8 mouse cellular contexts compared by ENCODE assay signal in the genomic region with DNA sequence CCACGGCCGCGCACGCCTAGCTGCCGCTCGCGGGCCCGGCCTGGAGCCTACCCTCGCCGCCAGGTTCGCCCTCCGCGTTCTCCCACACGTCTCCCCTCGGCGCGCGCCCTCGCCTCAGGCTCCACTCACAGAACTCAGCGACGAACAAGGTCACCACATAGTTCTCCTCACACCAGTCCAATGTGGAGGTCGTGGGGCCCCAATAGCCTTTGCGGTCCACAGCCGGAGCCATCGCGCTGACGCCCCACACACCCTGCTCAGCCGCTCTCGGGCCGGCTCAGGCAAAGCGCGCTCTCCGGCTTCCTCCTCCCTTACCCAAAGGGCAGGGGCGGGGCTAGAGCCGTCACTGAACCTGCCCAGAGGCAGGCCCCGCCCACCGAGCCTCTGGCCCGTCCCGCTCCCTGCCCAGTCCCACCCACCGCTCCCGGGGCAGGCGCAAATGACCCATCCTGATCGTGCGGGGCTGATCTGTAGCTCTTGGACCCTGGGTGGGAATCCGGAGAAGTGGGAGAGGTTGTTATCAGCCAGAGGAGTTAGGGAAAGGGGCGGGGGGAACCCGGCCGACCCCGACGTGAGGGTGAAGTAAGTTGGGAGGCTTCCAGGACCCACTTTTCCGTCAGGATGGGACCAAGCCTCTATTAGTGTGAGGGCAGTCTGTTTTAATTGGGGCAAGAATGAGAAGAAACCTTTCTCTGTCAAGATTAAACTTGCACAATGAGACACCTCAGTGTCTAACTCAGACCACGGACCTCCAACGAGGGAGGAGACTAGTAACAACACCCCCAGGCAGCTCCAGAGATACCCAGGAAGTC. TPM values are rescaled to one million over a fixed set of nuclear protein-coding genes. Genes with fewer than 3 reads are reported as not detected.
DNase-seq lines count a peak whose midpoint lies in the region; TF ChIP-seq lines count a peak whose summit lies in the region.

No protein-coding gene starts in this region.

- no peaks in the 10 kb centered on the region for H3K36me3 ChIP-seq in megakaryocyte, embryonic 14.5 days (replicated peaks; ENCODE audit: low read length)

- DNase-seq in WW6 (ENCODE audit: low read depth, low spot score), result peak; percentile 70
- peak; percentile 66 to 87 for DNase-seq in cerebellum, postnatal 4 days (ENCODE audit: low spot score in 2 of 2)
- DNase-seq in gastrocnemius, adult 2 months, result peak; percentile 98
- DNase-seq in hindlimb bud, embryonic 11.5 days (ENCODE audit: extremely low spot score, low read depth, low spot score), result peak; percentile 66
- peak; percentile 77 to 90 for DNase-seq in left cerebral cortex, adult 8-10 months (ENCODE audit: low spot score in 2 of 2)
- DNase-seq in right cerebral cortex, postnatal 10 days (ENCODE audit: low spot score in 2 of 2), result peak; percentile 93 to 94
- peak; percentile 95 for DNase-seq in urinary bladder, postnatal 25 days (ENCODE audit: low spot score)

- intact Hi-C loops in gastrocnemius, adult 2 months (cut with DNase I), result no loop called here

- peak overlapping the region; percentile 93 for H3K4me3 ChIP-seq in gastrocnemius, adult 2 months
- peak overlapping the region; percentile 97 for H3K4me3 ChIP-seq in megakaryocyte, embryonic 14.5 days (replicated peaks)

- peaks cover 36% of the 10 kb centered on the region for H3K4me1 ChIP-seq in megakaryocyte, embryonic 14.5 days

- H3K27ac ChIP-seq in gastrocnemius, adult 2 months, result peak overlapping the region; percentile 85

- H3K27me3 ChIP-seq in megakaryocyte, embryonic 14.5 days (replicated peaks), result peaks cover 13% of the 10 kb centered on the region

- TF ChIP-seq CTCF in gastrocnemius, adult 2 months (IDR thresholded peaks at IDR 0.05), result peak; percentile 18; the same call in 1 of the 2 replicates

- no peaks in the 10 kb centered on the region for H3K9me3 ChIP-seq in megakaryocyte, embryonic 14.5 days

RNA-seq across cellular contexts. Expression of gene Acer3, which starts 11.6 kb away (rescaled TPM):
- total RNA-seq in gastrocnemius, adult 2 months (2021), result 1 to 10 TPM; 4.0 to 5.3 TPM
- 10 to 100 TPM; 25.1 to 27.2 (median 25.5) TPM for total RNA-seq in left cerebral cortex, adult 8-10 months (2022)
- 1.2 TPM in 1 of 2 replicates, not detected in the other for polyA plus RNA-seq in megakaryocyte, embryonic 14.5 days (2012; ENCODE audit: insufficient read depth, low replicate concordance)

RNA-seq across cellular contexts. Expression of gene Tsku, which starts 51.7 kb away (rescaled TPM):
- total RNA-seq in gastrocnemius, adult 2 months (2021), result 1 to 10 TPM; 1.1 to 2.2 TPM
- total RNA-seq in left cerebral cortex, adult 8-10 months (2022), result 1 to 10 TPM; 2.4 to 4.2 (median 2.9) TPM
- 1.2 TPM in 1 of 2 replicates, not detected in the other for polyA plus RNA-seq in megakaryocyte, embryonic 14.5 days (2012; ENCODE audit: insufficient read depth, low replicate concordance)

Comparison
In these comparisons a context has a peak if more than half of its experiments do, and no peak if none do; other contexts are left out.
1. Peak in every context shown above with its lines: DNase-seq, H3K4me3 ChIP-seq and H3K27ac ChIP-seq.
2. RNA of gene Acer3, which starts 11.6 kb away (total RNA-seq): 25.1 to 27.2 TPM in left cerebral cortex, adult 8-10 months; 4.0 to 5.3 TPM in gastrocnemius, adult 2 months; every median in the first group is over 4 times any median in the second.